Mouse (Mus musculus): ENCODE data around the gene Nek6.

- TF ChIP-seq CTCF (IDR thresholded peaks at IDR 0.05; ENCODE audit: extremely low read depth, insufficient read depth, low read length) (no peak), POLR2A (IDR thresholded peaks at IDR 0.05; ENCODE audit: extremely low read depth, insufficient read depth, low read length) (no peak)
Measured at GRCm38 (mm10) chr2:38479541-38479940, 31.9 kb upstream of the Nek6 start.

Measured in cortical plate, adult 2 months (tissue).